Mouse (Mus musculus): ENCODE data around the gene Pepd.

DNA sequence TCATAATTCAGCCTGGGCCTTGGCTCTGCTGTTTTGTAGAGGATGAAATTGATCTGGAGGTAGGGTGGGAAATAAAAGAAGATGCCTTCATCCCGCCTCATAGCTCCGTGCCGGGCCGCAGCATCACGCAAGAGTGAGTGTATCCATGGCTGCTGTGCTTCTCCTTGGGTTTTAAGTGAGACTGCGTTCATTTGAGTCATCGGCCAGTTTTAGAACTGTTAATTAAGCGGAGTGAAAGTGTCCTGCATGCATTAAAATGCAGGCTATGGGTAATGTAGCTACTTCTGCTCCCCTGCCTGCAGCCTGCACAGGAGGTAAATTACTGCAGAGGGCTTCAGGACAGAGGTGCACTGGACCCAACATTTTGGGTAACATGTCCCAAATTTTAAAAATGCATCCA lies 45.0 kb downstream of the Pepd start:
- TF ChIP-seq HCFC1 (IDR thresholded peaks at IDR 0.05; ENCODE audit: borderline replicate concordance, insufficient read depth, low read length): no peak
- no peak for TF ChIP-seq ZC3H11A (IDR thresholded peaks at IDR 0.05; ENCODE audit: borderline replicate concordance, low read depth, low read length)

Measured in ES-E14 (cell line).